Mouse (Mus musculus) macrophage (primary cell): ENCODE results near the gene Sdha. TPM values are rescaled to one million over a fixed set of nuclear protein-coding genes. Genes with fewer than 3 reads are reported as not detected.

Experiments
- H3K27ac ChIP-seq: fragments of 350-480 bp; formaldehyde crosslinking; 2 replicates; pipeline ENCODE4 v1.9.0; 2021
- H3K36me3 ChIP-seq: fragments of 350-480 bp; formaldehyde crosslinking; 2 replicates; pipeline ENCODE4 v1.9.0; 2021; ENCODE audit errors: inconsistent target
- H3K4me3 ChIP-seq: fragments of 350-480 bp; formaldehyde crosslinking; 2 replicates; pipeline ENCODE4 v1.9.0; 2021; ENCODE audit errors: inconsistent target
- H3K79me2 ChIP-seq: fragments of 350-480 bp; formaldehyde crosslinking; 2 replicates; pipeline ENCODE4 v1.9.0; 2021; ENCODE audit errors: inconsistent target
- WGBS: methylation state at CpG from one replicate; pipeline ENCODE4 v1.1.7; 2026; ENCODE audit warnings: inconsistent platforms; ENCODE audit not compliant: missing documents; 5-methylcytosine and 5-hydroxymethylcytosine counted together
- polyA plus RNA-seq: library from polyadenylated mRNA; stranded (reverse); fragments of 250-400 nt; gene quantifications from 3 replicates; pipeline ENCODE4 v1.2.4, GENCODE M21; 2018; ENCODE audit warnings: inconsistent platforms
- total RNA-seq, 78 experiments: library from RNA; depleted of rRNA; stranded (reverse); fragments of 250-400 nt; gene quantifications; 1 replicate in 9 of 78; 2 replicates in 24 of 78; 3 replicates in 43 of 78; 4 replicates in 2 of 78; pipeline ENCODE4 v1.2.4; 2018; ENCODE audit warnings: inconsistent platforms in 56 of 78

The Sdha gene
- total RNA-seq (2018; cell fraction: chromatin; rRNA removed), result 100 to 1,000 TPM in 25 of 26 experiments, 10 to 100 TPM in 1; 89.7 to 283 (median 164) TPM
- total RNA-seq (2018; cell fraction: cytosol; rRNA removed), result 100 to 1,000 TPM; 125 to 185 (median 161) TPM
- 100 to 1,000 TPM; 107 to 234 (median 158) TPM for total RNA-seq (2018; cell fraction: nucleus; rRNA removed)
- polyA plus RNA-seq, result 152 to 201 TPM (median 158 TPM) in 3 replicates

GRCm38 (mm10) chr13:74349566-74350434 is at the start of gene Sdha, which contains the start of gene Ccdc127:
Gene Sdha, minus strand, starts transcription at chr13:74350280.
Gene Ccdc127, plus strand, starts transcription at chr13:74350309.
- H3K27ac ChIP-seq, result peak within 1 kb of the TSS; percentile 75
- peaks cover 99% of the 10 kb centered on the region for H3K79me2 ChIP-seq
- peaks cover 20% of the 10 kb centered on the region for H3K36me3 ChIP-seq
- peak within 1 kb of the TSS; percentile 83 for H3K4me3 ChIP-seq
- 2% methylated on average over 57 of the region's 57 CpGs for WGBS

- Histone ChIP-seq H3K4me3 (no peak within 1 kb of the TSS), H3K36me3 (no peaks in the 10 kb centered on the region), H3K27ac (no peak within 1 kb of the TSS), H3K79me2 (no peaks in the 10 kb centered on the region)
- 43% methylated on average over 11 of the region's 11 CpGs for WGBS
Observed at GRCm38 (mm10) chr13:74399298-74399839, 49.3 kb upstream of the Sdha start, which contains the start of gene Ftl1-ps1. Gene Ftl1-ps1, plus strand, starts transcription at chr13:74399694.

- Histone ChIP-seq H3K27ac (no peak overlapping the region), H3K36me3 (no peaks in the 10 kb centered on the region), H3K79me2 (peaks cover 15% of the 10 kb centered on the region; the same call in 1 of the 2 replicates), H3K4me3 (no peak overlapping the region)
- WGBS, result 60% methylated on average over 2 of the region's 2 CpGs
Observed at GRCm38 (mm10) chr13:74391156-74391555, 41.1 kb upstream of the Sdha start.

GRCm38 (mm10) chr13:74390371-74390990 is 40.4 kb upstream of the Sdha start, which contains the start of gene Zfp72:
Gene Zfp72, minus strand, starts transcription at chr13:74390836.
- Histone ChIP-seq H3K27ac (0 out of 2 replicates have a peak within 1 kb of the TSS, but pooled peaks have one; percentile 15), H3K36me3 (no peaks in the 10 kb centered on the region), H3K79me2 (peaks cover 15% of the 10 kb centered on the region; the same call in 1 of the 2 replicates), H3K4me3 (peak within 1 kb of the TSS; percentile 87)
- 4% methylated on average over 14 of the region's 14 CpGs for WGBS

DNA sequence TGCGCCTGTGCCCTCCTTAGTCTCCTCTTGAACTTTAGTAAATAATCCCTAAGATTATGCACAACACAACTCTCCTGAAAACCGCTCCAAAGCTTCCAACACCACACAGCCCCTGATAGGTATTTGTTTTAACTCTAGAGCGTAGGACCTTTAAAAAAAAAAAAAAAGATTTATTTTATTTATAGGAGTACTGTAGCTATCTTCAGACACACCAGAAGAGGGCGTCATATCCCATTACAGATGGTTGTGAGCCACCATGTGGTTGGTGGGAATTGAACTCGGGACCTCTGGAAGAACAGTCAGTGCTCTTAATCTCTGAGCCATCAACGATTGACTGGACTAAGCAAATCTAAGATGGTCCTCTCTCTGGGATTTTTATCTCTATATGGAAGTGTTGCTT is 39.6 kb upstream of the Sdha start:
- Histone ChIP-seq H3K79me2 (peaks cover 15% of the 10 kb centered on the region; the same call in 1 of the 2 replicates), H3K4me3 (peak overlapping the region; percentile 87), H3K27ac (no peak overlapping the region), H3K36me3 (no peaks in the 10 kb centered on the region)
- 65% methylated on average over 6 of the region's 6 CpGs for WGBS

DNA sequence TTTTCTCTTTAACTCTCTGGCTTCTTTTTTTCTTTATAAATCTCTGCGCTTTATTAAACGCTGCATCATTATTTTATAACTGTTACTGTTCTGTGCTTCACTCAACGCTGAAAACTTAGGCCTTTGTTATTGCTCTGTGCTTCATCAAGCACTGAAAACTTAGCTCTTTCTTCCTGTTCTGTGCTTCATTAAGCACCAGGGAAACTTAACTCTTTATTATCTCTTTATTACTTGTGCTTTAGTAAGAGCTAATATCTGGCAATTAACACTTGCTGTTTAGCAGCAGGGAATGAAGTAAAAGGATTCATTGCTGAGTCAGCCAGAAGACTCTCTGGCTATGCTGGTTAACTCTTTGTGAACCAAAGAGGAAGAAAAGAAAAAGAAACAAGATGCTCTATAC is 32.2 kb upstream of the Sdha start:
- no peak overlapping the region for H3K4me3 ChIP-seq
- no peaks in the 10 kb centered on the region for H3K36me3 ChIP-seq
- H3K79me2 ChIP-seq, result no peaks in the 10 kb centered on the region
- WGBS, result 82% methylated on average over 3 of the region's 3 CpGs
- no peak overlapping the region for H3K27ac ChIP-seq

DNA sequence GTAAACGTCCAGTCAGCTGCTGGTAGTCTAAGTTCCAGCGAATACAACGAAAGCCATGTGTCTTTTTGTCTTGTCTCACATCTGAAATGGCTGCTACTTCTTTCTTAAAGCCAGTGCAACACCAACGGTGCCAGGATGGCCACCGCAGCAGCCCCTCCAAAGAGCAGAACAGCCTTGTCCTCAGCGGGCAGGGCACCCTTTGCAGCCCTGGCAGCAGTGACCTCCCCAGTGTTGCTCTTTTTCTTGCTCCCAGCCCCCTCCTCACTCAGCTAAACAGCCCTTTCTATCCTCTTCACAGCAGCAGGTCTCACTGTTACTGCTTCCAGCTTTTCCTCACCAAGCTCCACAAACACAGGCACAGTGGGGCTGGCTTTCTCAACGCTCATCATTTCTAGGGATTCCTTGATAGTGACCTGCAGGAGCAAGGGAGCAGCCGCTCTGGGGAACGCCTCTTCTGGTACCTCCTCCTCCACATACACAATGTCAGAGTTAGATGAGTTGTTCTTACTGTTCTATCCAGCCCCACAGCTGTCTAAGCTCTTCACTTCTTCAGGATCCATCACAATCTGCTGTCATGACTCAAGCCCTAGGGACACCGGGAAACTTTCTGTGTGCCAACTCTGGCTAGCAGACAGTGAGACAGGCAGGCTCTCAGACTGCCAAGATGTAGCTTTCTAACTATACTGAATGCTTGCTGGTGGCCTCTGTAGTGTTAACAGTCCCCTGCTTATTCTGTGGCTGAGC is 31.6 kb upstream of the Sdha start:
- Histone ChIP-seq H3K4me3 (no peak overlapping the region), H3K36me3 (no peaks in the 10 kb centered on the region), H3K27ac (no peak overlapping the region), H3K79me2 (no peaks in the 10 kb centered on the region)
- 89% methylated on average over 10 of the region's 10 CpGs for WGBS

- 20% methylated on average over 8 of the region's 8 CpGs for WGBS
- Histone ChIP-seq H3K79me2 (peaks cover 6% of the 10 kb centered on the region; the same call in 1 of the 2 replicates), H3K27ac (peak within 1 kb of the TSS; percentile 28), H3K4me3 (no peak within 1 kb of the TSS), H3K36me3 (peaks cover 5% of the 10 kb centered on the region; the same call in 1 of the 2 replicates)
Observed at GRCm38 (mm10) chr13:74363859-74364235, 13.8 kb upstream of the Sdha start, which contains the start of gene Lrrc14b. Gene Lrrc14b, minus strand, starts transcription at chr13:74364005.

GRCm38 (mm10) chr13:74363176-74363858 is 13.2 kb upstream of the Sdha start:
- Histone ChIP-seq H3K4me3 (no peak overlapping the region), H3K27ac (peak overlapping the region; percentile 28), H3K79me2 (peaks cover 7% of the 10 kb centered on the region; the same call in 1 of the 2 replicates), H3K36me3 (peaks cover 8% of the 10 kb centered on the region; the same call in 1 of the 2 replicates)
- WGBS, result 79% methylated on average over 13 of the region's 13 CpGs

DNA sequence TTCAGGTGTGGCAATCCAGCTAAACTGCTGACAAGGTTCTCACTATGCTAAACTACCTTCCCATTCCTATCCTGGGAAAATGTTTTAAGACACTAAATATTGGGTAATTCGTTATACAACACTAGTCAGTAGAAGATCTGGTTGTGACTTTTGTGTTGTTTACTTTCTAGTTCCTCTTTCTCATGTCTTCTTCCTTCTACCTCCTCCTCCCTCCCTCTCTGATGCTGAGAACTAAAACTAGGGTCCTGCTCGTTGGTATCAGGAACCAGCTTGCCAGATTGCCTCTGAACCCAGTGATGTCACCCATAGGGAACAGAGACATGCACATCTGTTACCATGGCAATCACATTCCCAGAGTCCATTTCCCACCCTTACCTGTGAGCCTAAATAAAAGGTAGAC is 12.1 kb upstream of the Sdha start:
- Histone ChIP-seq H3K79me2 (peaks cover 17% of the 10 kb centered on the region; the same call in 1 of the 2 replicates), H3K4me3 (no peak overlapping the region), H3K36me3 (peaks cover 12% of the 10 kb centered on the region; the same call in 1 of the 2 replicates), H3K27ac (peak overlapping the region; percentile 17)
- WGBS, result 0% methylated on average over 2 of the region's 2 CpGs

DNA sequence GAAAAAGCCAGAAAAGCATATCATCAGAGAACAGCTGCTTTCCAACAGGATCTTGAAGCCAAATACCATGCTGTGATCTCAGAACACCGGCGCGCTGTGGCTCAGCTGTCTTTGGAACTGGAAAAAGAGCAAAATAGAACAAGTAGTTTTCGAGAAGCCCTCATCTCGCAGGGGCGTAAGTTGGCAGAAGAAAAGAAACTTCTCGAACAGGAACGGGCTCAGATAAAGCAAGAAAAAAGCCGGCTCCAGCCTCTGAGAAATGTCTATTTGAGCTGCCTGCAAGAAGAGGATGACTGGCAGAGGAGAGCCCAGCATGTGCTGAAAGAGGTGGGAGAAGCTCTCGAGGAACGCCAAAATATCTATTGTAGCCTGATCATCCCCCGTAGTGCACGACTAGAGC is 6.4 kb upstream of the Sdha start:
- Histone ChIP-seq H3K36me3 (peaks cover 41% of the 10 kb centered on the region), H3K4me3 (no peak overlapping the region), H3K79me2 (peaks cover 64% of the 10 kb centered on the region), H3K27ac (no peak overlapping the region)
- 97% methylated on average over 13 of the region's 13 CpGs for WGBS

DNA sequence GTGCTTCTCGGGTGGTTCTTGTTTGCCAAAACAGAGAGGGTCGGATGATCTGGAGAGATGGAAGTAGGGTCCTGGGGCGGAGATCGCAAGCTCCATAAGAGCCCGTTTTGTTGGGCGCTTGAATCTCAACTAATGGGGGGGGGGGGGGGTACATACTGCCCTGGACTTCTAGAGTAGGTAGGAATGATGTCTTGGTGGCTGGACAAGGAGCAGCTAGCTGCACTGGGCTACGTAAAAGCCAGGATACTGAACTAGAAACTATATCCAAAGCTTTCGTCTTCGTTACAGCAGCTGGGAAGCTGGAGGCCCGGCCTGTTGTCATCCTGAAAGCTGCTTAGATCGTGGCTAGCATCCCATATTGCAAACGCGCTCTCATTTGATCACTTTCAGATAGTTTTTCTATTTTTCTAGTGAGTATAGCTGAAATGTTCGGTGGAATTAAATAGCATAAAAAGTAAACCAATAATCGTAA is 391 bp upstream of the Sdha start:
- H3K27ac ChIP-seq, result peak overlapping the region; percentile 75
- H3K36me3 ChIP-seq, result peaks cover 20% of the 10 kb centered on the region
- WGBS, result 2% methylated on average over 14 of the region's 15 CpGs
- peak overlapping the region; percentile 83 for H3K4me3 ChIP-seq
- peaks cover 95% of the 10 kb centered on the region for H3K79me2 ChIP-seq

DNA sequence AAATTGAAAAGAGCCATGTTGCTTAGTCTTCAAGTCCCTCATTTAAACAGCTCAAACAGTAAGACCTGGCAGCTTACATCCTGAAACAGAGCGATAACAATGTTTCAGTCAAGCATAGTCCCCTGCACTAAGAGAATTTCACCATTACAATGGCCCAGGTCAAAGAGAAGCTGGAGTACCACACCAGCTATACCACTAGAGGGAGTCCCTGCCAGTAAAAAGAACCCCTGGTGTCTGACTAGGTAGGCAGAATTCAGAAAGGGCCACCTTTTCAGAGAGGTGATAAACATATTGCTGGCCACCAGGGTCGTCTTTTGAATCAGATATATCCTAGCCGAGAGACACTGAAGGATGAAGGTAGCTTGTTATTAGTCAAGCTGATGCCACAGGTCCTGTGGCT is 9.0 kb downstream of the Sdha start:
- peaks cover 21% of the 10 kb centered on the region for H3K79me2 ChIP-seq
- peaks cover 69% of the 10 kb centered on the region for H3K36me3 ChIP-seq
- WGBS, result 46% methylated on average over 3 of the region's 3 CpGs
- no peak overlapping the region for H3K4me3 ChIP-seq
- H3K27ac ChIP-seq, result no peak overlapping the region
